Mouse (Mus musculus): ENCODE measurements around the gene Clec9a. TPM values are rescaled to one million over a fixed set of nuclear protein-coding genes. Genes with fewer than 3 reads are reported as not detected.

The Clec9a gene
- polyA plus RNA-seq (2015; fragmentation: Illumina TruSeq; extraction: RNeasy Lipid Tissue Mini Kit (QIAGEN cat#74804); ENCODE audit: insufficient read depth, low read depth, low replicate concordance) = 0.90 TPM

DNA sequence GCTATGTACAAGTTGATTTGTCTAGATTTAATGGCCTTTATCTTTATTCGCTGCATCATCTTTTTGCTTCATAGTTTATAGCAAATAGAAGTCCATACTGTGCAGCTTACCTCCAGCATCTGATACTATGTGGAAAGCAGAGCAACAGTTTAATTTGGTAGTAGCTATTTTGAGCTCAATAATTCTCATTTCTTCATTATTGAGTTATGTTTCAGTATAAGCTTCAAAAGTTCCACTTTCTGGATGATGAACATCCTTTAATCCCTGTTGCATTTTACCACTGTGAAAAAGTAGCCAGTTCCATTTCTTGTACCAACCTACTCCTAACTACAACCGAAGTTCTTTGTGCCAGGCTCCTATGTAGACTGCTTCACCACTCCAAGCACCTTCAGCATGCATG is at the start of gene Clec9a:
Gene Clec9a (plus strand): TSS at position 301 of the 400 bp plus-strand sequence.

DNA sequence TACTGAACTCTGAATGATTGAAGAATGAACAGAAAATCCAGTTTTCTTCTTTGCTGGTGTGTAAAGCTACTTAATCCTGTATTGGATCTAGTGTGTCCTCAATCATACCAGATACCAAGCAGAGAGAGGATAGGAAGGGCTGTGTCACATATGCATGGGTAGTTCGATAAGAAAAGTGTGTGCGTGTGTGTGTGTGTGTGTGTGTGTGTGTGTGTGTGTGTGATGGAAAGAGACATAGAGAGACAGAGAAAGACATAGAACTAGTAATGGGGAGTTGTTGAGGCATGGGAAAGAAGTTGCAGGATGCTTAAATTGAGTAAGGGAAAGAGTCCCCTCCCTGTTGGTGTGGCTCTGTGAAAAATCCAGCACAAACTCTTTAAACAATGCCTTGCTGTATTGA is 22.9 kb upstream of the Clec9a start, which contains the start of gene Clec12b:
Gene Clec12b (minus strand): TSS at position 101 of the 400 bp plus-strand sequence.

DNA sequence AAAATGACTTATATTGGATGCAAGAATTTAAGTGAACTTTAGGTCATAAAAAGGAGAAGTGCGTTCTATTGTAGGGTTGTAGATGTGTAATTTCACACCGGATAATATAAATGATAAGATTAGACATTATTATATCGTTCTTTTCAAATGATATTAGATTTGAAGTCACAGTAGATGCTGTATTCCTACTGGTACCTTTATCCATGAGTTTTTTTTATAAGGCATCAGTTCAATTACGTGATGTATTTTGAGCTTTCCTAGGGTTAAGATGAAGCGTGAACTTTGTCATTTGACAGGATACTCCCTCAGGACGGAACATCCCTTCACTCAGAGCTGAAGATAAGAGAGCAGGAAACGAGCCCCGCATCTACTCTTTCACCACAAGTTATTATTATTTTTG is 11.7 kb upstream of the Clec9a start, which contains the start of gene Clec1b:
Gene Clec1b (plus strand): TSS at position 301 of the 400 bp plus-strand sequence.

DNA sequence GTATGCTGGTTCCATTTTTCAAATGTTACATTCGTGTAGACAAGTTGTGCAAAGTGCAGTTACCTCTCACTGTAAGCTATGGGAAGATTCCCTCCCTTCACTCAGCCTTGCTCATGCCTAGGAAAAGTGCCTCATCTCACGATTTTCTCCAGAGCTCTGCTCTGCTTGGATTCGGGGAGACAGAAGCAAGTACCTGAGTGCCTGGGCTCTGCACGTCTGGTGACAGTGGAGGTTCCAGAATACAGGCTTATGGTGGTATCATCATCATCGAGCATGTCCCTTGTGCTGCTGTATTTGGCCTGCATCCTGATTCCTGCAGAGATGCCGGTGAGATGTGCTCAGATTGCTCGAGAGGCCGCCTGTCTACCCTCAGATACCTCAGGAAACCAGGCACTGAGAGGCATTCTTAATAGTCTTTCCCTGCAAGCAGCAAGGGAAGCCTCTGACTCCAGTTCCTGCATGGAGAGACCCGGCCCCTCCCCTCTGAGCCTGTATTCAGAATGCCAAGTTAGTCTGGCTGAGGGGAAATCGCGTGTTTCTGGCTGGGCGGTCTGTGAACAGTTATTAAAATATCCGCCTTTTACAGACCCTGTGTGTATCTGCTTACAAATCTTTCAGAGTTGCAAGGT is 42.9 kb downstream of the Clec9a start, which contains the start of gene Clec1a:
Gene Clec1a (minus strand): TSS at position 590 of the 629 bp plus-strand sequence.

Other genes with a start within 250 kb of the Clec9a start
- gene Clec2d, start 228.2 kb upstream of the Clec9a start, polyA plus RNA-seq (2015; fragmentation: Illumina TruSeq; extraction: RNeasy Lipid Tissue Mini Kit (QIAGEN cat#74804); ENCODE audit: insufficient read depth, low read depth, low replicate concordance) = 34.1 TPM
- gene Cd69, start 133.4 kb upstream of the Clec9a start, polyA plus RNA-seq (2015; fragmentation: Illumina TruSeq; extraction: RNeasy Lipid Tissue Mini Kit (QIAGEN cat#74804); ENCODE audit: insufficient read depth, low read depth, low replicate concordance) = not detected
- not detected for gene 4922502D21Rik, start 77.1 kb upstream of the Clec9a start, polyA plus RNA-seq (2015; fragmentation: Illumina TruSeq; extraction: RNeasy Lipid Tissue Mini Kit (QIAGEN cat#74804); ENCODE audit: insufficient read depth, low read depth, low replicate concordance)
- gene Clec12a, start 66.2 kb upstream of the Clec9a start, polyA plus RNA-seq (2015; fragmentation: Illumina TruSeq; extraction: RNeasy Lipid Tissue Mini Kit (QIAGEN cat#74804); ENCODE audit: insufficient read depth, low read depth, low replicate concordance) = 0.76 TPM
- 0.78 TPM for gene Clec12b, start 23.0 kb upstream of the Clec9a start, polyA plus RNA-seq (2015; fragmentation: Illumina TruSeq; extraction: RNeasy Lipid Tissue Mini Kit (QIAGEN cat#74804); ENCODE audit: insufficient read depth, low read depth, low replicate concordance)
- not detected for gene Clec1b, start 11.6 kb upstream of the Clec9a start, polyA plus RNA-seq (2015; fragmentation: Illumina TruSeq; extraction: RNeasy Lipid Tissue Mini Kit (QIAGEN cat#74804); ENCODE audit: insufficient read depth, low read depth, low replicate concordance)
- gene Clec1a, start 43.1 kb downstream of the Clec9a start, polyA plus RNA-seq (2015; fragmentation: Illumina TruSeq; extraction: RNeasy Lipid Tissue Mini Kit (QIAGEN cat#74804); ENCODE audit: insufficient read depth, low read depth, low replicate concordance) = 2.3 TPM
- not detected for gene Olr1, start 98.3 kb downstream of the Clec9a start, polyA plus RNA-seq (2015; fragmentation: Illumina TruSeq; extraction: RNeasy Lipid Tissue Mini Kit (QIAGEN cat#74804); ENCODE audit: insufficient read depth, low read depth, low replicate concordance)
- not detected for gene Tmem52b, start 103.7 kb downstream of the Clec9a start, polyA plus RNA-seq (2015; fragmentation: Illumina TruSeq; extraction: RNeasy Lipid Tissue Mini Kit (QIAGEN cat#74804); ENCODE audit: insufficient read depth, low read depth, low replicate concordance)
- gene Gabarapl1, start 124.3 kb downstream of the Clec9a start, polyA plus RNA-seq (2015; fragmentation: Illumina TruSeq; extraction: RNeasy Lipid Tissue Mini Kit (QIAGEN cat#74804); ENCODE audit: insufficient read depth, low read depth, low replicate concordance) = 44.3 TPM
- gene Klre1, start 169.0 kb downstream of the Clec9a start, polyA plus RNA-seq (2015; fragmentation: Illumina TruSeq; extraction: RNeasy Lipid Tissue Mini Kit (QIAGEN cat#74804); ENCODE audit: insufficient read depth, low read depth, low replicate concordance) = not detected
- gene Klrd1, start 182.9 kb downstream of the Clec9a start, polyA plus RNA-seq (2015; fragmentation: Illumina TruSeq; extraction: RNeasy Lipid Tissue Mini Kit (QIAGEN cat#74804); ENCODE audit: insufficient read depth, low read depth, low replicate concordance) = not detected
- gene Klrk1, start 215.0 kb downstream of the Clec9a start, polyA plus RNA-seq (2015; fragmentation: Illumina TruSeq; extraction: RNeasy Lipid Tissue Mini Kit (QIAGEN cat#74804); ENCODE audit: insufficient read depth, low read depth, low replicate concordance) = not detected
- not detected for gene Klrc3, start 234.5 kb downstream of the Clec9a start, polyA plus RNA-seq (2015; fragmentation: Illumina TruSeq; extraction: RNeasy Lipid Tissue Mini Kit (QIAGEN cat#74804); ENCODE audit: insufficient read depth, low read depth, low replicate concordance)

Data from pancreas, adult 10 weeks (tissue).